Mouse (Mus musculus) right cerebral cortex, postnatal 4 days (tissue): ENCODE data around the gene Vmn1r155.
"Not testable (repeated sequence)": the region's sequence is repeated elsewhere in the genome, so short reads cannot be mapped to it uniquely, and the experiment has no call there.

Experiments
- DNase-seq: peaks from one replicate; pipeline ENCODE4 v3.0.0-alpha.2; 2022

Gene Vmn1r155

GRCm38 (mm10) chr7:22657718-22658117, at the start of gene Vmn1r155:
Vmn1r155 (plus strand) TSS chr7:22658018.
- not testable (repeated sequence) for DNase-seq

- DNase-seq = not testable (repeated sequence)
Measured at GRCm38 (mm10) chr7:22692217-22692616, 34.4 kb downstream of the Vmn1r155 start, which contains the start of gene Gm8693. Gm8693 (minus strand) TSS chr7:22692317.
